Mouse (Mus musculus) forebrain, postnatal 0 days (tissue): ENCODE measurements around the gene Srm. TPM values are rescaled to one million over a fixed set of nuclear protein-coding genes. Genes with fewer than 3 reads are reported as not detected.

Experiments used
- ATAC-seq: fragments of 200-750 bp; cut with Nextera tagmentation; 2 replicates; pipeline ENCODE4 v1.8.0; 2017; ENCODE audit warnings: mild to moderate bottlenecking, moderate library complexity
- DNase-seq: peaks from one replicate; pipeline ENCODE4 v3.0.0-alpha.2; 2015
- H3K27ac ChIP-seq: fragments of 300-500 bp; sonication (generic); 2 replicates; pipeline ENCODE4 v1.5.1; 2014; ENCODE audit warnings: low read depth, mild to moderate bottlenecking, antibody characterized with exemption, low read length, moderate library complexity, mixed read lengths
- H3K27me3 ChIP-seq: fragments of 300-500 bp; sonication (generic); 2 replicates; pipeline ENCODE4 v1.6.1; 2014; ENCODE audit warnings: mild to moderate bottlenecking, low read length, mixed read lengths; ENCODE audit not compliant: insufficient read depth
- H3K36me3 ChIP-seq: fragments of 300-500 bp; sonication (generic); 2 replicates; pipeline ENCODE4 v1.6.1; 2014; ENCODE audit warnings: mild to moderate bottlenecking, moderate library complexity; ENCODE audit not compliant: insufficient read depth
- H3K4me1 ChIP-seq: fragments of 300-500 bp; sonication (generic); 2 replicates; pipeline ENCODE4 v1.6.1; 2014; ENCODE audit warnings: antibody characterized with exemption; ENCODE audit not compliant: insufficient read depth
- H3K4me2 ChIP-seq: fragments of 300-500 bp; sonication (generic); 2 replicates; pipeline ENCODE4 v1.6.1; 2014; ENCODE audit warnings: low read depth, mild to moderate bottlenecking, moderate library complexity
- H3K4me3 ChIP-seq: fragments of 300-500 bp; sonication (generic); 2 replicates; pipeline ENCODE4 v1.5.1; 2014; ENCODE audit warnings: low read depth, low read length, mixed read lengths
- H3K9ac ChIP-seq: fragments of 300-500 bp; sonication (generic); 2 replicates; pipeline ENCODE4 v1.6.1; 2014; ENCODE audit warnings: mild to moderate bottlenecking
- H3K9me3 ChIP-seq: fragments of 300-500 bp; sonication (generic); 2 replicates; pipeline ENCODE4 v1.6.1; 2016; ENCODE audit warnings: low read length
- CTCF ChIP-seq: sonication (generic); IDR thresholded peaks from 2 replicates; pipeline ENCODE4 v1.5.1; 2016; ENCODE audit warnings: antibody characterized with exemption, control low read depth, low read depth
- WGBS: fragments of 180-500 bp; shearing (Covaris S2); extraction: QIAGEN DNeasy Blood & Tissue Kit; methylation state at CpG from one replicate; pipeline ENCODE4 v1.1.7; 2014; 5-methylcytosine and 5-hydroxymethylcytosine counted together
- polyA plus RNA-seq: library from polyadenylated mRNA; unstranded; fragments of >200 nt; fragmentation: Nextera tagmentation; extraction: Ambion mirVana; gene quantifications from 2 replicates; pipeline ENCODE4 v1.2.1, GENCODE M21; 2015
- total RNA-seq: library from RNA; depleted of rRNA; stranded (reverse); fragments of >200 nt; gene quantifications from 2 replicates; pipeline ENCODE4 v1.2.3, GENCODE M21; 2014

The Srm gene
- total and polyA plus RNA-seq, 2 experiments from 2014 or later: 59.9 to 199 TPM

DNA sequence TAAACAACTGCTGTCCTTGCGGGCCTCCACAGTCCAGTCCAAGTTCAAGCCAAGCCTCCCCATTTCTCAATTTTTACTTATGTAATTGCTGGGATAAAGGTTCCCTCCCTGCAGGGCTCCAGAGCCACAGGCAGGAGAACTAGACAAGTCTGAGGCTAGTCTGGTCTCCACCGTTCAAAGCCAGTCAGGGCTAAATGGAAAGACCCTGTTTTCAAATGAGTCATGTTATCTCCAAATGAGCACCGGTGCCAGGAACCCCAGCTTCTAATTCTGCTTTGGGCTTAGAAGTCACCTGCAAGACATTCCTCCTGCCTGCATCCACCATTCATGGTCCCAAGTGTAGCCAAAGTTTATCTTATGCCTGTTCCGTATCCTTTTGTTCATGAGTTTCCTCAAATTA, 10.6 kb downstream of the Srm start:
- Histone ChIP-seq H3K9me3 (no peaks in the 10 kb centered on the region), H3K36me3 (peaks cover 16% of the 10 kb centered on the region; the same call in 1 of the 2 replicates), H3K4me2 (no peak overlapping the region), H3K27me3 (no peaks in the 10 kb centered on the region), H3K9ac (no peak overlapping the region), H3K4me3 (no peak overlapping the region), H3K27ac (no peak overlapping the region), H3K4me1 (no peaks in the 10 kb centered on the region)
- no peak for TF ChIP-seq CTCF
- DNase-seq (no peak), ATAC-seq (no peak)
- WGBS: 84% methylated on average over 4 of the region's 4 CpGs

DNA sequence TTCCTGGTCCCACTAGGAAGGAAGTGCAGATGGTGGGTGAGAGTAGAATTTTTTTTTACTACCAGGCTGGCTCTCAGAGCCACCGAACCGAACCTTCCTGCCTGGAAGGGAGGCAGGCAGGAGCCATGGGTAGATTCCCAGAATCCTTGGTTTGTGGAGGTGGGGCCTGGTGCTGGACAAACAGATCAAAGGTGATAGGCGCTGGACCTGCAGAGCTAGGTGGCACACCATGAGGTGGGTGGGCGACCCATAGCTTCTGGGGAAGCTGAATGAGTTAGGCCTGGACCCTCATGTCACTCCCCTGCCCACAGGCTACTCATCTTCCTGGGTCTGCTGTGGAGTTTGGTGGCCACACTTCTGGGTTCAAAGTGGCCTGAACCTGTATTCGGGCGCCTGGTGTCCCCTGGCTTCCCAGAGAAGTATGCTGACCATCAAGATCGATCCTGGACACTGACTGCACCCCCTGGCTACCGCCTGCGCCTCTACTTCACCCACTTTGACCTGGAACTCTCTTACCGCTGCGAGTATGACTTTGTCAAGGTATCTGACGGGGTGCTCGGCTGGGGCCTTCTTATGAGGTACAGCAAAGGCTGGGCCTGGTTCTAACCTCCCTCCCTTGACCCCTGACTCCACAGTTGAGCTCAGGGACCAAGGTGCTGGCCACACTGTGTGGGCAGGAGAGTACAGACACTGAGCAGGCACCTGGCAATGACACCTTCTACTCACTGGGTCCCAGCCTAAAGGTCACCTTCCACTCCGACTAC, 11.2 kb downstream of the Srm start, which contains the start of gene Masp2:
TSS of gene Masp2 (plus strand) at position 198 of the 764 bp plus-strand sequence.
- Histone ChIP-seq H3K36me3 (peaks cover 16% of the 10 kb centered on the region; the same call in 1 of the 2 replicates), H3K9ac (no peak within 1 kb of the TSS), H3K4me1 (no peaks in the 10 kb centered on the region), H3K27ac (no peak within 1 kb of the TSS), H3K4me3 (no peak within 1 kb of the TSS), H3K9me3 (no peaks in the 10 kb centered on the region), H3K27me3 (no peaks in the 10 kb centered on the region), H3K4me2 (no peak within 1 kb of the TSS)
- ATAC-seq: no peak
- DNase-seq: no peak
- 92% methylated on average over 14 of the region's 14 CpGs for WGBS
- TF ChIP-seq CTCF: no peak

GRCm38 (mm10) chr4:148603376-148604139, 12.3 kb downstream of the Srm start:
- H3K27ac ChIP-seq: no peak overlapping the region
- no peak overlapping the region for H3K4me2 ChIP-seq
- H3K36me3 ChIP-seq: peaks cover 12% of the 10 kb centered on the region
- WGBS: 73% methylated on average over 10 of the region's 10 CpGs
- ATAC-seq (peak; percentile 29; the same call in 1 of the 2 replicates), DNase-seq (no peak)
- no peaks in the 10 kb centered on the region for H3K4me1 ChIP-seq
- no peak overlapping the region for H3K4me3 ChIP-seq
- no peak for TF ChIP-seq CTCF
- no peak overlapping the region for H3K9ac ChIP-seq
- H3K9me3 ChIP-seq: no peaks in the 10 kb centered on the region
- H3K27me3 ChIP-seq: no peaks in the 10 kb centered on the region

DNA sequence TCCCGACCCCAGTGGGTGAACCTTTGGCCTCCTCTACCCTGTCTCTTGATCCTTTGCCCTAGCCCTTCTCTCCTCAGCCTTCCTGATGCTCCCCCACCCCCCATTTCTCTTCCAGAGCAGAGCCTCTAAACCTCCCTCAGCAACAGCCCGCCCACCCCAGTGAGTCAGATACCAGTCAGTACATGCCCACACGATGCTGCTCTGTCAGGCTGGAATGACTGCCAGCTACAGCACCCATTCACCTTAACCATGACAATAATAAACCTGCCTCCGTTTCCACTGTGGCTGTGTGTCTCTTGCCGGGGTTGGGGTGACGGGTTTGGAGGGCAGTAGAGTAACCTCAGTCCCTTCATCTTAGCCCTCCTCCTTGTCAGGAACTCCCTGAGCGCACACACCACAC, 12.8 kb downstream of the Srm start:
- no peaks in the 10 kb centered on the region for H3K9me3 ChIP-seq
- H3K4me2 ChIP-seq: no peak overlapping the region
- H3K4me1 ChIP-seq: no peaks in the 10 kb centered on the region
- no peak for TF ChIP-seq CTCF
- ATAC-seq (no peak), DNase-seq (no peak)
- H3K4me3 ChIP-seq: no peak overlapping the region
- 79% methylated on average over 7 of the region's 7 CpGs for WGBS
- H3K27ac ChIP-seq: no peak overlapping the region
- no peaks in the 10 kb centered on the region for H3K27me3 ChIP-seq
- peaks cover 12% of the 10 kb centered on the region for H3K36me3 ChIP-seq
- H3K9ac ChIP-seq: no peak overlapping the region

GRCm38 (mm10) chr4:148604541-148605165, 13.3 kb downstream of the Srm start:
- peak; percentile 72 for TF ChIP-seq CTCF
- no peak overlapping the region for H3K4me2 ChIP-seq
- H3K4me1 ChIP-seq: no peaks in the 10 kb centered on the region
- peaks cover 10% of the 10 kb centered on the region; the same call in 1 of the 2 replicates for H3K36me3 ChIP-seq
- peak; percentile 49 for ATAC-seq
- H3K27ac ChIP-seq: no peak overlapping the region
- H3K27me3 ChIP-seq: no peaks in the 10 kb centered on the region
- peak; percentile 56 for DNase-seq
- WGBS: 92% methylated on average over 3 of the region's 3 CpGs
- no peaks in the 10 kb centered on the region for H3K9me3 ChIP-seq
- no peak overlapping the region for H3K4me3 ChIP-seq
- no peak overlapping the region for H3K9ac ChIP-seq

- Histone ChIP-seq H3K27ac (no peak overlapping the region), H3K36me3 (peaks cover 7% of the 10 kb centered on the region; the same call in 1 of the 2 replicates), H3K4me1 (no peaks in the 10 kb centered on the region), H3K4me2 (no peak overlapping the region), H3K9me3 (no peaks in the 10 kb centered on the region), H3K27me3 (no peaks in the 10 kb centered on the region), H3K9ac (no peak overlapping the region), H3K4me3 (no peak overlapping the region)
- peak; percentile 85 for TF ChIP-seq CTCF
- DNase-seq: peak; percentile 73
- peak; percentile 71; the same call in 1 of the 2 replicates for ATAC-seq
- 18% methylated on average over 5 of the region's 5 CpGs for WGBS
These were observed 16.5 kb downstream of the Srm start for GRCm38 (mm10) chr4:148607758-148608157.

GRCm38 (mm10) chr4:148609805-148610204, 18.5 kb downstream of the Srm start:
- no peak for TF ChIP-seq CTCF
- DNase-seq: no peak
- WGBS: 81% methylated on average over 5 of the region's 5 CpGs
- no peak overlapping the region for H3K4me2 ChIP-seq
- H3K9ac ChIP-seq: no peak overlapping the region
- H3K4me1 ChIP-seq: no peaks in the 10 kb centered on the region
- H3K27ac ChIP-seq: no peak overlapping the region
- no peaks in the 10 kb centered on the region for H3K9me3 ChIP-seq
- no peaks in the 10 kb centered on the region for H3K27me3 ChIP-seq
- peaks cover 8% of the 10 kb centered on the region; the same call in 1 of the 2 replicates for H3K36me3 ChIP-seq
- H3K4me3 ChIP-seq: no peak overlapping the region
- no peak for ATAC-seq
